Comparison of ENCODE assay signal across 17 mouse cellular contexts in the genomic region with DNA sequence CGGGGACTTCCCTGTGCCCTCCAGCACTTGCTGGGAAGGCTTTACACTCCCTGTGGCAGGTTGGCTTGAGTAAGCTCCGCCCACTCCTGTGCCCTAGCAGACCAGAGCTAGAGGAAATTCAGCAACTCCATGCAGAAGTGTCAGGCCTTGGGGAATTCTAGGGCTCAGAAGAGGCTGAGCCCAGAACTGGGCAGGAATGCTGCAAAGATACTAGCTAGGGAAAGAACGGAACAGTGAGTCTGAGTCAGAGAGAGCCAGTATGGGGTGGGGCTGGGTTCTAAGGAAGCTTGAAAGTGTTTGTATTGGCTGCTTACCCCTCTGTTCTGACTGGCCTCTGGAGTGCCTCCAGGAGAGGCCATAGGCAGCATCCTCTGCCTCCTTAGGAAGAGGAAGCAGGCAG. TPM values are rescaled to one million over a fixed set of nuclear protein-coding genes. Genes with fewer than 3 reads are reported as not detected.
A peak's percentile ranks its signal among the peaks of the same experiment; 100 is the strongest.
DNase-seq lines count a peak whose midpoint lies in the region; ATAC-seq lines count a peak whose summit lies in the region.
"Had no signal": no experiment of that assay in that cellular context is flagged by ENCODE, and none has a peak within 500 bp of the region (broad histone marks: within the 10 kb centered on the region; RNA-seq: fewer than 3 reads in every experiment).

No protein-coding gene starts in this region.

- H3K27me3 ChIP-seq in heart, embryonic 11.5 days (ENCODE audit: control insufficient read depth, insufficient read depth, low read length): no peaks in the 10 kb centered on the region

- no peak; the same call in 1 of the 2 replicates for ATAC-seq in heart, embryonic 11.5 days (replicated peaks; ENCODE audit: insufficient number of reproducible peaks, low FRiP score, low TSS enrichment)
- ATAC-seq: CD4-positive, CD25-positive, alpha-beta regulatory T cell, adult 4 months; forebrain, postnatal 0 days had no signal

- no peak overlapping the region for H3K9ac ChIP-seq in heart, embryonic 11.5 days (ENCODE audit: low read depth, low read length)
- H3K9ac ChIP-seq: forebrain, postnatal 0 days; hindbrain, embryonic 14.5 days had no signal

- intact Hi-C loops in heart, postnatal 14 days (cut with DNase I): no loop called here

- no peaks in the 10 kb centered on the region for H3K36me3 ChIP-seq in heart, embryonic 11.5 days (ENCODE audit: control insufficient read depth, insufficient read depth, low read length)

- DNase-seq in heart, adult 18-20 months: peak; percentile 60 to 84
- peak; percentile 23 for DNase-seq in urinary bladder, postnatal 14 days (ENCODE audit: low spot score)
- no peak for DNase-seq in urinary bladder, adult 2 months (ENCODE audit: low spot score)
- peak; percentile 21 to 24 for DNase-seq in heart, postnatal 14 days
- no peak for DNase-seq in liver
- DNase-seq in left cerebral cortex, adult 11 months (ENCODE audit: low spot score): no peak
- no peak for DNase-seq in left cerebral cortex, adult 9 months (ENCODE audit: low spot score in 2 of 2)
- DNase-seq: cerebellum, adult 8-10 months; forebrain, postnatal 0 days; left cerebral cortex, postnatal 4 days; spleen, adult 18-20 months; thymus, adult 18-20 months had no signal

- H3K27ac ChIP-seq in heart, embryonic 11.5 days (ENCODE audit: low read depth, low read length): no peak overlapping the region
- H3K27ac ChIP-seq: hindbrain, embryonic 14.5 days; layer of hippocampus, adult 2 months had no signal

- 52% methylated on average over 3 of the region's 3 CpGs for WGBS in heart, embryonic 11.5 days (ENCODE audit: insufficient replicate concordance)

- H3K4me3 ChIP-seq in heart, embryonic 11.5 days (ENCODE audit: low read depth, low read length): no peak overlapping the region
- H3K4me3 ChIP-seq: layer of hippocampus, adult 2 months had no signal

- H3K4me2 ChIP-seq in heart, embryonic 11.5 days: no peak overlapping the region
- H3K4me2 ChIP-seq: hindbrain, embryonic 14.5 days had no signal

- H3K4me1 ChIP-seq in heart, embryonic 11.5 days (ENCODE audit: control insufficient read depth, insufficient read depth, low read length): no peaks in the 10 kb centered on the region

- H3K9me3 ChIP-seq in heart, embryonic 11.5 days (replicated peaks; ENCODE audit: control insufficient read depth, low read length): no peaks in the 10 kb centered on the region

RNA-seq across cellular contexts. Expression of gene Frmpd2, which starts 27.4 kb away (rescaled TPM):
- under 1 TPM in 1 of 2 experiments, not detected in 1; 0.18 TPM for total RNA-seq in heart, adult 18-20 months (2021)
- 0.11 TPM in 1 of 2 replicates, not detected in the other for polyA plus RNA-seq in heart, embryonic 11.5 days (2014; fragmentation: Nextera tagmentation; extraction: Ambion mirVana)
- 0.07 and 0.13 TPM in 2 replicates for polyA plus RNA-seq in urinary bladder, adult 2 months (2012; rRNA removed)
- total RNA-seq in heart, postnatal 14 days (2021): under 1 TPM in 1 of 2 experiments, not detected in 1; 0.22 TPM
- total RNA-seq: monocyte, adult 5-6 weeks had no signal
- polyA plus RNA-seq: CD4-positive, CD25-positive, alpha-beta regulatory T cell, adult 4 months had no signal

RNA-seq across cellular contexts. Expression of gene Mapk8, which starts 51.9 kb away (rescaled TPM):
- total RNA-seq in heart, adult 18-20 months (2021): 10 to 100 TPM; 23.3 to 30.8 TPM
- polyA plus RNA-seq in heart, embryonic 11.5 days (2014; fragmentation: Nextera tagmentation; extraction: Ambion mirVana): 12.7 and 15.3 TPM in 2 replicates
- 15.2 and 16.1 TPM in 2 replicates for polyA plus RNA-seq in urinary bladder, adult 2 months (2012; rRNA removed)
- 10 to 100 TPM; 31.5 to 35.8 TPM for total RNA-seq in heart, postnatal 14 days (2021)

Comparison
In these comparisons a context has a peak if more than half of its experiments do, and no peak if none do; other contexts are left out.
1. DNase-seq: peak in heart, adult 18-20 months (2 of 2), urinary bladder, postnatal 14 days (single experiment) and heart, postnatal 14 days (2 of 2); none in urinary bladder, adult 2 months (single experiment), liver (single experiment), left cerebral cortex, adult 11 months (single experiment) and left cerebral cortex, adult 9 months (0 of 2).